Mouse (Mus musculus): ENCODE measurements at regions not wholly inside any gene's neighbourhood (a gene's known extent, or its start where the extent isn't known, plus 50 kb on each side); places are given as distances from the start of the nearest gene placed in this dataset.

- TF ChIP-seq CTCF (IDR thresholded peaks at IDR 0.05; ENCODE audit: insufficient read depth, low read depth, low read length) (no peak), POLR2A (IDR thresholded peaks at IDR 0.05; ENCODE audit: insufficient read depth, low read depth, low read length) (no peak)
Measured at GRCm38 (mm10) chr6:140983610-140984009, 254.5 kb downstream of the Gm11077 start.

Measured in olfactory bulb, adult 2 months (tissue).